Mouse (Mus musculus): ENCODE measurements around the gene Tmem129.

Gene Tmem129

DNA sequence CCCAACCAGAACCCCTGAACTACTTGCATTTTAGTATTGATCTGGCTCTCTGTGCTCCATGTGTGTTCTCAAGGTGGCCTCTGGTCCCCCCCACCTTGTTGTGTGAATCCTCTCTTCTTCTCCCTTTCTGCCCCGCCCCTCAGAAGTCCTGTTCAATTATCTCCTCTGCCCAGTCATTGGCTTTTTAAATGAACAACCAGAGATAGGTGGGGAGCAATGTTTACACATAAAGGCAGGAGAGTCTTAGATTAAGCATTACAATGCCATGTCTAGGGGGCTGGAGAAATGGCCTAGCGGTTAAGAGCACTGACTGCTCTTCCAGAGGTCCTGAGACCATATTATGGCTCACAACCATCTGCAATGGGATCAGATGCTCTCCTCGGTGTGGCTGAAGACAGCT is 22.9 kb downstream of the Tmem129 start:
- no peak for DNase-seq

DNA sequence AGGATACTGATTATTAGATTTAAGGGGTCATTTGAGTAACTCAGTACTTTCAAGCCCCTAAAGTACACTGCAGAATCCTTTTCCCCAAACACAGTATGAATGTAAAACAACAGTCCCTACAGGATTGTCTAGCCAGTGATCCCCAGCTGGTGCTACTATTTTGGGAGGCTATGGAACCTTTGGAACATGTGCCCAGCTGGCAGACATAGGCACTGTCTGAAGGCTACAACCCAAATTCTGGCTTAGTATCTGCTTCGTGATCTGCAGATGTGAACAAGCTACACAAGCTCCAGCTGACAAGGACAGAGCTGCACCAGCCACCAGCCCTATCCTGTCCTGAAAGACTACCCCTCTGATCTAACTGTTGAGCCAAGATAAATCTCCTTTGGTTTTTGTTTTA is 25.7 kb downstream of the Tmem129 start:
- no peak for DNase-seq

DNA sequence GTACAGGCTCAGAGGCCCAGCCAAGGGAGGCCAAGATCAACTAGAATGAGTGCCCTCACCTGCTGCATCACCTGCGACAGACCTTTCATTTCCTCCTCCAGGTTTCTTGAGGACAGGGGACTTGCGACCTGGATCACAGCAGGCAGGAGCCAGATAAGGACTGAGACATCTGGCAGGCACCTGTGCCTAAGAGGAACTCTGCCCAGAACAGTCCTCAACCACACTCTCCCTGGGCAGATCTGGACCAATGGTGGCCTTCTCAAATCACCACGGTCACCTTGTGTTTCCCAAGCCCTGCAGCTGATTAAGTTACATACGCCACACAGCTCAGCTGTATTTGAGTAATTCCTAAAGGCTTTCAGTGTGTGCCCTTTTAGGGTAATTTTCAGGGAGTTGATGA is 27.6 kb downstream of the Tmem129 start:
- DNase-seq: no peak

DNA sequence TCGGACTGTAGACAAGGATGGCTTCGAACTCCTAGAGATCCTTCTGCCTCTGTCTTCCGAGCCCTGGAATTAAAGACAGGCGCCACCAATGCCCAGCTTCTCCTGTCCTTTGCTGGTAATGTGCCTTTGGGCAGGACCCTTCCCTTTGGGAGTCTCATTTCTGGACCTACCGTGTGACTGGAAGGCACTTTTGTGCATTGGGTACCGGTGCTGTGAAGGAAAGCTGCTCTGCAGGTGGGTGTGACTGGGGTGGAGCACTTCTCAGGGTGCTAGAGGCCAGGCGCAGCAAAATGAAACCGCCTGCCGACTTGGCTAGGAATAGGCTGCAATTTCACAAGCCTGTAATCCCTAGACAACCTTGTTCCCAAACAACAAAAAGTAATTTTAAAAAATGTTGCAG is 28.2 kb downstream of the Tmem129 start:
- peak; percentile 38 for DNase-seq

DNA sequence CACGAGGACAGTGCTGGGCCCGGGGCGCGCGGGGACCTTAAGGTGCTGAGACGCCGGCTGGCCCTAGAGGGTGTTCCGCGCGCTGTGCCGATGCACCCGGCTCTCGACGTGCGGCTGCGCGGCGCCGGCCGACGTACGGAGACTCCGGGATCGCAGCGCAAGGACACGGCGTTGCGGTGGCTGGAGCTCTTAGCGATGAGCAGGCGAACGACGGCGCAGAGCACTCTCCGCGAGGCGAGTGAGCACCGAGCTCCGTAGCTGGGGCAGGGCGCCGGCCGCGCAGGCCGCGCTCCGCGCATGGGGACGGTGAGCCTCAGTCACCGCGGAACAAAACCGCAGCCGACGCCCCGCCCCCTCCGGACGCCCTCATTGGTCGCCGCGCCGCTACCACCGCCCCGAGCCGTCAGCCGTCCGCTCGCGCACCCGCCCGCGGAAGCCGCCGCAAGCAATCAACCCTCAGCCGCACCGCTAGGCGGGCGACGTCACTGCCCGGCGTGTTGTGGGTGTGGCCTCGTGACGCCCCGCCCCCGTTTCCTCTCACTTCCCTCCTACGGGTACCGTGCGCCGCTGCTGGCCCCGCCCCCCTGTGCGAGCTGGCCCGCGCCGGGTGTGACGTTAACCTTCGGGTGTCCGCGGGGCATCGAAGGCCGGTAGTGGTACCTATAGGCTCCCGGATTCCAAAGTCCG is 28.8 kb downstream of the Tmem129 start, which contains the start of the genes Fam53a and Gm9903:
Gene Fam53a (minus strand): TSS at position 335 of the 687 bp plus-strand sequence.
Gene Gm9903 (plus strand): TSS at position 625 of the 687 bp plus-strand sequence.
- peak; percentile 100 for DNase-seq

DNA sequence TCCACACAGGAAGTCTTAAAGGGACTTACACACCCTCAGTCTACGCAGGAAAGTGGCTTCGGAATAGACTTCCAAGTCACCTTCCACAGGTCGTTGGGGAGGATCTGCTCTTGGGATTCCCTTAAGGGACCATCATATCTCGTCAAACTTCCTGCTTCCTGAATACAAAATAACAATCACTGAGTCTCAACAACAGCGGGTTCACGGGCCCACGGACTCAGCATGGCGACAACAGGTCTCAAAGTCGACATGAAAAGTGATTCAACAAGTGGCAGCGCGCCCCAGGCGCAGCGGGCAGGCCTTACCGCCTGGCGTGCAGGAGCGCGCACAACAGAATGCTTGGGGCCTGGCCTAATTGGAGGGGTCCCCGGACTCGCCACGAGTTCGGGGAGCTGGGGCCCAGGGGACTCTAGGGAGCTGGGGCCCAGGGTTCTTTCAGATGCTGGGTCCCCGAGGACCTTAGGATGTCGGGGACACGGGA is 29.4 kb downstream of the Tmem129 start:
- DNase-seq: peak; percentile 42

DNA sequence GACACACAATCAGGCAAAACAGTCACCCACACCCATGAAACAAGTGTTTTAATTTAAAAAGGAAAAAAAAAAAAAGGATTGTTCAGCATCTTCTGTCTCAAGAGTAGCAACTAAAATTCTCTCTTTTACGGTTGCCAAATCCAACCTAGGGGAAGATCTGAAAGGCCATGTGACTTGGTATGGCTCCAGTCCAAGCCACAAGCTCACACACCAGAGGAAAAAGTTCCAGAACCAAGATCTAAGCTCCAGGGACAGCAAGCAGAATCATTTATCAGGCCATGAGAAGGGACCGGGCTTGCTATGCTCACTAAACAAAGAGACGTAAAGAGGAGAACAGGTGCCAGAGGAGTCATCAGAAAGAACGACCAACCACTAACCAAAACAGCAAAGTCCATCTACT is 30.2 kb downstream of the Tmem129 start:
- DNase-seq: peak; percentile 17

DNA sequence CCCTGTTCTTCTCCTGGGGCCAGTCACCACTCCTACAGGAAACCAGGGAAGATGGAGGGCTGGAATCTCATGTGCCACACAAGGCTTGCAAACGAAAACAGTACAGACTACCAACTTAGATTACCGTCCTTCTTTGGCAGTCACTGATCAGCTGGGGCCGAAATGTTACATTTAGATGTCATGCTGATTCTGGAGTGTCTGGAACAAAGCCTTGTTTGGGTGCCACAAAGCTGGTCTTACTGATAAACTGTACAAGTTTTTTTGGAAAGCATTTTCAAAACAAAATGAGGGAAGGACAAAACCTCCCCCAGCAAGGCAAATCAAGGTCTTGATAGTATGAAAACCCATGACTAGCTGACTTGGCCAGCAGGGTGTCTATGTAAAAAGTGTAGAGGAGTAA is 34.5 kb downstream of the Tmem129 start:
- no peak for DNase-seq

DNA sequence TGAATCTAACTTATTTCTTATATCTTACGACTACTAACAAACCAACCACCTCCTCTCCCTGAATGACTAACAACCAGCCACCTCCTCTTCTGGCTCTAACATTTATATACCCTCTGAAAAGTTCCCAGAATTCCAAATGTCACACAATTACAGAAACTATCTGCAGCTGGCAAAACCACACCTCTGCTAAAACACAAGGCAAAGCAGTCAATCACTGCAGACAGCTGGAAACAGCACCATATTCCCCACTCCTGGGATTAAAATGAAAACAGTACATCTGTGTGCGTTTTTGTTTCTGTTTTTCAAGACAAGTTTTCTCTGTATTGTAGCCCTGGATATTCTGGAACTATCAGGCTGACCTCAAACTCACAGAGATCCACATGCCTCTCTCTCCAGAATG is 35.5 kb downstream of the Tmem129 start:
- no peak for DNase-seq

DNA sequence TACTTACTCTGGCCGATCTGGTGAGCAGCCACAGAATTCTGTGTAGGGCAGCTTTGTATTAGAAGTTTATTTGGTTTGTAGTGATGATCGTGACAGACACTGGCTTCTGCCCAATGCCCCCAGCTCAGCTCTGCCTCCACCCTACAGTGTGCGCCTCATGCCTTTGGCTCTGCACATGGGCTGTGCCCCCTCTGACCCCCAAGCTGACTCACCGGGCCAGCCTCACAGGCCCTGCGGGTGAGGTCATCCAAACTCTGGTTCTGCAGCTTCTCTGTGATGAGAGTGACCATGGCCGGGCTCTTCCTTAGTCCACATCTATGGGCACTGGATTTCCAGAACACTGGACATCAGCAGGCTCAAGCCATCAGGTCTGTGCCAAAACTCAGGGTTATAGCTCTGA is 43.8 kb downstream of the Tmem129 start:
- no peak for DNase-seq

DNA sequence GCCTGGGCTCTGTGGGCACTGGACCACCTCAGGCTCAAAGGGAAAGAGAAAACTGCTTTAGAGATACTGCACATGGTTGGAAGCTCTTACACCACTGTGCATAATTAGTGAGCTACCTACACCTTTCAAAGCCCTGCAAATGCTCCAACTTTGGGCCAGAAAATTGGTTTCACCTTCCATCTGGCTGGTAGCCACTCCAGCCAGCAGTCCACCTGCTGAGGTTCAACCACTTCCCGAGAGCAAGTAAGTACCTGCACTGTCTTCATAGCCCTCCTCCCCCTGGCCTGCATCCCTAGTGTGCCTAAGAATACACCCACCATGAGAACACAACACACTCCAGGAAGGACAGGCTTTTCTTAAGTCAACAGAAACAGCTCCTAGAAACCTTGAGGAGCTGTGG is 46.4 kb downstream of the Tmem129 start:
- DNase-seq: no peak

DNA sequence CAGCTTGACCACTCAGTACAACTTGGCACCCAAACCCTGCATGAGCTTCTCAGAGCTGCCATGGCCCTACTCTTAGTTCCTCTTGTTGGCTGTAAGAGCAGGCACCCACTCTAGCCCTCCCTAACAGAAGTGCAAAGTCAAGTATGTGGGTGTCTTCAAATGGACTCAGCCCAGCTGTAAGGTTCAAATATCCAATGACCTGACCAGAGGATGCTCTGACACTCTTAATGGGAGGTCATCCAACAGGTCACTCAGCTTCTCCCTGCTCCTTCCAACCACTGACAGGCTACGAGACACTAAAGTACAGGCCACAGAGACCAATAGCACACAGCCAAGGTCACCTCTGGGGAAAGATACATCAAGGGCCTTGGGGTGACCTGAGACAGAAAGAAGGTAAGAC is 49.0 kb downstream of the Tmem129 start:
- no peak for DNase-seq

DNA sequence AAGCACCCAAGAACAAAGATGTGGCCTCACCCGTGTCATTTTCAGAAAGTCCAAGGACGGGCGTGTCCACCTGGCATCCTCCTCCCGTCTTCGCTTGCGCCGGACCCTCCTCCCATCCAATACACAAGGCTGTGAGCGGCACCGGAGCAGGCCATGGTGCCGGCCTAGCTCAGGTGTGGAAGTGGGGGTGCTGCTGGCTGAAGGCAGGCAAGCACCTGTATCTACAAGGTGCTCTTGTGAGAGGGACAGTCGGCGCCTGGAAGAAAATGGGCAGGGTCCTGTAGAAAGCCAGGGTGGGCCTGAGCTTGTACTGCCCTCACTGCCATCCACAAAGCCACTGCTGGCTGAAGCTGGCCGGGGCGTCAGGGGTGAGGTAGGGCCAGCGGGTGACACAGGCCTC is 50.8 kb downstream of the Tmem129 start:
- no peak for DNase-seq

DNA sequence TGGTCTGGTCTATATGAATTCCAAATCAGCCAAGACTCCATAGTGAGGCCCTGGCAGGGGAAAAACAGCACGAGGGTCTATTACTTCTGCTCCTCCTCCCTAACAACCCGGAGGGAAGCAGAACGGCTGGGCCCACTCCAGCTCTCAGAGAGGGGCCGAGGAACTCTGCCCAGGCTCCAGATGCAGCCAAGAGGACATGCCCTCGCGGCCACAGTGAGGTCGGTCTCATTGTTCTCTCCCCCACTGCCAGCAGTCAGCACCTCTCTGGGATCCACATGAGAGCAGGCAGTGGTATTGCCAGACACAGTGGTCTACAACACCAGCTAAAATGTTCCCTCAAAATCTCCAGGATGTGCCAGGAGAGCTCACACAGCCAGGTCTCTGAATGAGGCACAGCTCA is 51.6 kb downstream of the Tmem129 start:
- DNase-seq: no peak

DNA sequence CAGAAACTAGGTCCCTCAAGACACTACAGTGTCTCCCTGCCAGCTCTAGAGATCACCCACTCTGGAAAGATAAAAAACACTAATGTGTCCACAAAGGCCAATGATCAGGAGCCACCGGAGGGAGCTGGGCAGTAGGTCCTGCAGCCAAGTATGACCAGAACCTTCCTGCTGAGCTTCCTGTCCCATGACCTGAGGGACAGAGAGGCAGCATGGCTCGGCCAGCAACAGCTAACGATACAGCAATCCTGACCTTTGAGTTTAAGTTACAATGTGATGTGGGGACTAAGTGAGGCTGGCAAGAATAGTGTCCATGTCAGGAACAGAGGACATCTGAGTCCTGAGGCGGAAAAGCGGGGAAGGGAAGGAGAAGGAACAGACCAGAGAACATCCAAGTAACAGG is 52.9 kb downstream of the Tmem129 start:
- DNase-seq: no peak

All from lung, postnatal 14 days (tissue).